In genomic region chr17:23740598-23741021, GRCm38 (mm10) we compare ENCODE assay signal across 8 mouse cellular contexts. TPM values are rescaled to one million over a fixed set of nuclear protein-coding genes. Genes with fewer than 3 reads are reported as not detected.
DNase-seq lines count a peak whose midpoint lies in the region; ATAC-seq and TF ChIP-seq lines count a peak whose summit lies in the region.

Gene Paqr4 (minus strand): TSS chr17:23740867.

- DNase-seq in left cerebral cortex, adult 18-20 months (ENCODE audit: low spot score in 2 of 2), result no peak
- no peak for DNase-seq in left cerebral cortex, adult 11 months (ENCODE audit: low spot score)
- DNase-seq in brain, adult 2 months (ENCODE audit: low read depth, low spot score), result peak; percentile 61
- DNase-seq in forebrain, postnatal 0 days, result no peak
- peak; percentile 32 for DNase-seq in lung, postnatal 25 days (ENCODE audit: low spot score)
- no peak for DNase-seq in T-cell, adult 2 months (ENCODE audit: low spot score)
- DNase-seq in gastrocnemius, adult 8-10 months (ENCODE audit: low spot score in 2 of 2), result no peak

- peaks cover 42% of the 10 kb centered on the region for H3K27me3 ChIP-seq in forebrain, postnatal 0 days (ENCODE audit: insufficient read depth, low read length)
- peaks cover 37% of the 10 kb centered on the region for H3K27me3 ChIP-seq in intestine, postnatal 0 days (replicated peaks; ENCODE audit: control insufficient read depth, insufficient read depth, low read length)

- TF ChIP-seq CTCF in forebrain, postnatal 0 days (IDR thresholded peaks at IDR 0.05; ENCODE audit: low read depth), result 0 out of 2 replicates have a peak, but pooled peaks have one; percentile 1
- no peak for TF ChIP-seq CTCF in intestine, postnatal 0 days (IDR thresholded peaks at IDR 0.05; ENCODE audit: low read depth)

- ATAC-seq in forebrain, postnatal 0 days, result peak; percentile 3; the same call in 1 of the 2 replicates
- peak; percentile 56 for ATAC-seq in intestine, postnatal 0 days

- peak within 1 kb of the TSS; percentile 68 for H3K4me3 ChIP-seq in forebrain, postnatal 0 days (ENCODE audit: low read depth, low read length)
- H3K4me3 ChIP-seq in intestine, postnatal 0 days (ENCODE audit: low read depth, low read length), result peak within 1 kb of the TSS; percentile 59

- peak within 1 kb of the TSS; percentile 79 for H3K9ac ChIP-seq in forebrain, postnatal 0 days
- H3K9ac ChIP-seq in intestine, postnatal 0 days (ENCODE audit: low read depth, low read length), result peak within 1 kb of the TSS; percentile 60

- peaks cover 13% of the 10 kb centered on the region for H3K4me1 ChIP-seq in forebrain, postnatal 0 days (ENCODE audit: insufficient read depth)
- H3K4me1 ChIP-seq in intestine, postnatal 0 days (replicated peaks; ENCODE audit: control insufficient read depth, insufficient read depth, low read length), result peaks cover 4% of the 10 kb centered on the region; the same call in 1 of the 2 replicates

- peaks cover 10% of the 10 kb centered on the region; the same call in 1 of the 2 replicates for H3K36me3 ChIP-seq in forebrain, postnatal 0 days (ENCODE audit: insufficient read depth)
- H3K36me3 ChIP-seq in intestine, postnatal 0 days (ENCODE audit: control insufficient read depth, insufficient read depth), result peaks cover 20% of the 10 kb centered on the region

- 7% methylated on average over 13 of the region's 13 CpGs for WGBS in forebrain, postnatal 0 days
- WGBS in intestine, postnatal 0 days, result 3% methylated on average over 13 of the region's 13 CpGs

- peak within 1 kb of the TSS; percentile 94 for H3K4me2 ChIP-seq in forebrain, postnatal 0 days (ENCODE audit: low read depth)
- H3K4me2 ChIP-seq in intestine, postnatal 0 days (replicated peaks; ENCODE audit: low read depth), result peak within 1 kb of the TSS; percentile 96

- H3K27ac ChIP-seq in forebrain, postnatal 0 days (ENCODE audit: low read depth, low read length), result peak within 1 kb of the TSS; percentile 66
- peak within 1 kb of the TSS; percentile 36; the same call in 1 of the 2 replicates for H3K27ac ChIP-seq in intestine, postnatal 0 days (ENCODE audit: low read depth, low read length)

- no peaks in the 10 kb centered on the region for H3K9me3 ChIP-seq in forebrain, postnatal 0 days (ENCODE audit: low read length)
- H3K9me3 ChIP-seq in intestine, postnatal 0 days (ENCODE audit: control insufficient read depth), result no peaks in the 10 kb centered on the region

RNA-seq across cellular contexts. Expression of gene Paqr4, which starts in this region (rescaled TPM):
- 10 to 100 TPM; 54.6 to 63.9 TPM for total RNA-seq in left cerebral cortex, adult 18-20 months (2021)
- 51.9 and 54.9 TPM in 2 replicates for total RNA-seq in forebrain, postnatal 0 days (2014; rRNA removed)
- polyA plus RNA-seq in forebrain, postnatal 0 days (2015; fragmentation: Nextera tagmentation; extraction: Ambion mirVana), result 48.8 and 56.9 TPM in 2 replicates
- 15.0 and 15.9 TPM in 2 replicates for polyA plus RNA-seq in intestine, postnatal 0 days (2015; fragmentation: Nextera tagmentation; extraction: Ambion mirVana)
- total RNA-seq in gastrocnemius, adult 8-10 months (2022), result 1 to 10 TPM; 1.5 to 2.5 (median 1.9) TPM

Comparison
In these comparisons a context has a peak if more than half of its experiments do, and no peak if none do; other contexts are left out.
1. RNA of gene Paqr4 (total RNA-seq): 54.6 to 63.9 TPM in left cerebral cortex, adult 18-20 months and 51.9 to 54.9 TPM in forebrain, postnatal 0 days; 1.5 to 2.5 TPM in gastrocnemius, adult 8-10 months; every median in the first group is over 10 times any median in the second.
2. DNase-seq: peak in brain, adult 2 months (single experiment) and lung, postnatal 25 days (single experiment); none in left cerebral cortex, adult 18-20 months (0 of 2), left cerebral cortex, adult 11 months (single experiment), forebrain, postnatal 0 days (single experiment), T-cell, adult 2 months (single experiment) and gastrocnemius, adult 8-10 months (0 of 2).